Mouse (Mus musculus): ENCODE measurements around the gene Mest. TPM values are rescaled to one million over a fixed set of nuclear protein-coding genes. Genes with fewer than 3 reads are reported as not detected.

Gene Mest
- total RNA-seq, 2 experiments from 2014 or later: 149 to 191 TPM

GRCm38 (mm10) chr6:30703977-30704602 is 19.3 kb upstream of the Mest start:
- DNase-seq: no peak

DNA sequence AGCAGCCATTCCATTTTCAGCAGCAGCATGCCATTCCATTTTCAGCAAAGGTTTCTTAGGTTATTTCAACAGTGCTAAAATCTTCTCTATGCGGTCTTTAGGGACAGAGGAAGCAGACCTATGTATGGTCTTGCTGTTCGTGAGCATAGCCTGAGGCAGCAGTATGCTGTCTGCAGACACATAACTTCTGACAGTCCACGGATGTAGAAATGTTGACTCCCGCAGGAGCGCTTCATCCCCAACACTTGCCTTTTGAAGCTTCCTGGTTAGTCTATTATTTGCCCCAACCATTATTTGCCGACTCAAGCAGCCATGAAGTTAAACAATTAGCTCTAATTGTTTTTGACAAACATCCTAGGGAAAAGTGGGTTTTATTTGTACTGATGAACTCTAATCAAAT is 14.2 kb upstream of the Mest start:
- DNase-seq: no peak

DNA sequence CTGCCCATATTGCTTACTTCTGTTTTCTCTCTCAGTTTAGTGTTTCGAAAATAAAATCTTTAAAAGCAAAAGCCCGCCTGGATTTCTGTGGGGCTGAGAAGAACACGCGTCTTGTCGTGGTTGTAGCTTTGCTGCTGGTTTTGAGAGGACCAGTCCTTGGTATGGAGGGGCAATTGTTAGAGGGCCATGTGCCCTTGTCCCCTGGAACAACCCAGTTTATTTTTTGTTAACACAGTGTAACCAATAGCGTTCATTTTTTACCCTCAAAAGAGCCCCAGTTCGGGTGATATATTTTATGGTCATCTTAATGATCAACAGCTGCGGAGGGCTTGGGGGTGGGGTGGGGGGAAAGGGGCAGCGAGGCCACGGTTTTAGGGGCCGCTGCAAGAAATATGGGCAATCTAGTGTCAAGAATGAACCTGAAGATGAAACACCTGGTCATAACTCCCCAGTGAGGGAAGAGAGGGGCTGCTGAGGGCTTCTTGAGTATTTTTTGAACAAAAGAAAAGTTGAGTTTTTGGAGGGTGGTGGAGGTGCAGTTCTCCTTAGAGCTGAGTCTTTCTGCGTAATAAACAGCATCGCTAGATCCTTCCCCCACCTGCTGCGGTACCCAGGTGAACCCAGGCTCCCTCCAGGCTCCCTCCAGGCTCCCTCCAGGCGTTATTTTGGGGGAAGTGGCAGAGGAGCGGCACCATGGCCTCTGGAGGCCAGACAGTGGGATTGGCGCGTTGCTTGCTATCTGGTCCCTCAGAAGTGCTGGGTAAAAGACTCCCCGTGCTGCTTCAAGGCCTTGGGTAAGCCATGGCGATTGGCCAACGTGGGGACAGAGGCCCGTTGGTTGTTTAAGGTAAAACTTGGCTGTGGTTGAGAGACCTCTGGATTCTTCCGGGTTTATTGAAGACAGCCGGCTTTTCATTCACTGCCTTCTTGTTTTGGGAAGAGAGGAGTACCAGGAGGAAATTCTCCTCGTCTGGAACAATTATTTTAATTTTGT is 12.7 kb upstream of the Mest start:
- DNase-seq: peak; percentile 42

GRCm38 (mm10) chr6:30711365-30711763 is 12.0 kb upstream of the Mest start:
- no peak for DNase-seq

GRCm38 (mm10) chr6:30712484-30712883 is 10.9 kb upstream of the Mest start:
- no peak for DNase-seq

- DNase-seq: no peak
Observed at GRCm38 (mm10) chr6:30713455-30713854, 9.9 kb upstream of the Mest start.

DNA sequence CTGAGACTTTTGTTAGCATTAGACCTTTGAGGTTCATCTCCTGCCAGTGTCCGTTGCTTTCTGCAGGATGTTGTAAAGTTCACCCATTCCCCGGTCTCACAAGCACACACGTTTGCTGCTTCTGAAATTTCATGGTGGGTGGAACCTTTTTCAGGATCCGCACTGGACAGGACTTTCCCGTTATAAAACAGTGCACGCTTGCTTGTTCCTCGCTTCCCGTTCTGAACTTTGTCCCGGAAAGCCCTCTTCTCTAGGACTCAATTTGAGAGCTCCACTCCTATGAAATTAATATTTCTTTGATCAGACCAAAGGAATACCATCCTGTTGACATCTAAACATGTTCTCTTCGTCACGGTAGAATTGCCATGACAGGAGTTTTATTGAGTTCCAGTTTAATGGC is 9.5 kb upstream of the Mest start:
- no peak for DNase-seq

DNA sequence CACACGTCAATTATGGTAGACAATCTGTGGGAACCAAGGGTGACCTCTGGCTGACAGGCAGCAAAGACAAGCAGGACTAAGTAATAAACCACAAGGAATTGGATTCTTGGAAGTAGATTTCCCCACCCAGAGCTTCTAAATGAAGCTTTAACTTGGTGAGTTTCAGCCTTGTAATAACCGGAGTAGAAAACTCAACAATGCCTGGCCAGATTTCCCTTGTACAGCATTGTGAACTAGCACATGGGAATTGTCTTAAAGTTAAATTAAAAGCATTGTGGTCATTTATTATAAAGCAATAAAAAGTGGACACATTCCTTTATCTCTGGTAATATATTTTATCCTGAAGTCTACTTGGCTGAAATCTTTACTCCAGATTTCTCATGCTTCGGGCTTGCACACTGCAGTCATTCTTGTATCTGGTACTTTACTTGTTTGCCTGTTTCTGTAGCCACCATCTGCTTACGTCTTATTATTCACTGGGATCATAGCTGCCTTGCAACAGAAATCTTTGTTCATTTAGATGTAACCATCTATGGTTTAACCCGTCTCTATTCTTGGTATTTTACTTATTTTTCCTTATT is 8.4 kb upstream of the Mest start:
- no peak for DNase-seq

DNA sequence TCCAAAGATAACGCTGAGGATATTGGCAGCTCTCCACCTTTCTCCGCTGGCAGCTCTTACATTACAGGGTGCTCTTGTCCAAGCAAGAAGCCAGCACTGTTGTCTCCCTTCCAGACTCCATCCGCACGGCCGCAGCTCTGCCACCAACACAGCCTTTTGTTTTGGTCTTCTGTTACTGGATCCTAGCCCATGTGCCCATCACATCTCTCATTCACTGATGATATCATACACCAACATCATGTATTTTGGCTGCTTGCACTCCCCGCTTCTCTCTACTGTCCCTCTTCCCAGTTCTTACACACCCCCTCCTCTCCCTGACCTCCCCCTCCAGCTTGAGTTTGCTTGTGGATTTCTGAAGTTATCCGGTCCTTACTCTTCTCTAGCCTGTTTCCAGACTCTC is 6.6 kb upstream of the Mest start:
- DNase-seq: no peak

DNA sequence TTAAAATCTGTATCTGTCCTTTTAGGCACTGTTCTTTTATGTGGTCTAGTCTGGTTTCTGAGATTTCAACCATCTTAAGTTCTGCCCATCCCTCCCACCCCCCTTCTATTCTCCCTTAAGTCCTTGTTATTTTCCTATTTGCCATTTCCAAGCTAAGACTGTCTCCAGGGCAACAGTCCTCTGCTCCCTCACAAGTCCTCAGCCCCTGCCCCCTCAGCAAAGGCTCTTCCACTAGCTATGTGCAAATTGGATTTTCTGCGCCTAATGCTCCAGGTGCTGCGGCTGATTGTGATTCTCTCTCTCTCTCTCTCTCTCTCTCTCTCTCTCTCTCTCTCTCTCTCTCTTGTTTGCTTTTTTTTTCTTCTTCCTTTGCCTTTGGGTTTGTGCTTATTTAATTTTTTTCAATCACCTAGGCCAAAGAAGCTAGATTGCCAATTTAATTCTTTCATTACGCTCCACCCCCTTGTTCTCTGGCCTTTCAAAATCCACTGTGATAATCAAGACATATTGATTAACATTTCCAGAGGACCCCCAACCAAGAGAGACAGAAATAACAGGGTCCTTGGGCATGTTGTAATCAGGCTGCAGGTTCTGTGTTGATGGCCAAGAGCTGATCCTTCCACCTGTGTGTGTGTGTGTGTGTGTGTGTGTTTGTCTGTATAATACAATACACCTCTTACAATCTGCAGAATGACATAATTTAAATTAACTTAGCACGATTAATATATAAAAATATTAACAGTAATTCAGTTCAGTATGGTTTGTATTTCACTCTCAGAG is 772 bp upstream of the Mest start:
- DNase-seq: no peak

- no peak for DNase-seq
Observed at GRCm38 (mm10) chr6:30730301-30730971, 7.1 kb downstream of the Mest start.

DNA sequence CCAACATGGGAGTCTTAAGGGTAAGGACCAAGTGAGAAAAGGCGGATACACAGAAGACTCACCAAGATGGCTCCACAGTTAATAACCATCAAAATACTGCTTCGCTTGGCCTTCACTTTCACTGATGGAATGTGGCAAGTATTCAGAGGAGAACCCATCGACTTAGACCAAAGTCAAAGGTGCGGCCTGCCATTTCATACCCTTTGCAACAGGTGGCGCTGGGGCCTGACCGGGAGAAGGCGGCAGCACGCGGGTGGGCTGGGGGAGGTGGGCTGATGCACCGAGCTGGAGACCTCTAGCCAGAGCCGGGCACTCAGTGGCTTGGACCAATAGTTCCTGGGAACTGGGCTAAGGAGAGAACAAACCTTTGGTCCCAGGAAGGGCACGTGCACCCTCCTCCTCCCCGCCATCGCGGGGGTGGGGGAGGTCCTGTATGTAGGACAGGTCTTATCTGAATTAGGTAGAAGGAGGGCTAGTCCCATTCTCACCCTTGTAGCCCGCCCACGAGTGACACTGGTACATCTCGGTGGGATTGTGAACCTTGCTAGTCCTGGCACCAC is 9.3 kb downstream of the Mest start:
- no peak for DNase-seq

DNA sequence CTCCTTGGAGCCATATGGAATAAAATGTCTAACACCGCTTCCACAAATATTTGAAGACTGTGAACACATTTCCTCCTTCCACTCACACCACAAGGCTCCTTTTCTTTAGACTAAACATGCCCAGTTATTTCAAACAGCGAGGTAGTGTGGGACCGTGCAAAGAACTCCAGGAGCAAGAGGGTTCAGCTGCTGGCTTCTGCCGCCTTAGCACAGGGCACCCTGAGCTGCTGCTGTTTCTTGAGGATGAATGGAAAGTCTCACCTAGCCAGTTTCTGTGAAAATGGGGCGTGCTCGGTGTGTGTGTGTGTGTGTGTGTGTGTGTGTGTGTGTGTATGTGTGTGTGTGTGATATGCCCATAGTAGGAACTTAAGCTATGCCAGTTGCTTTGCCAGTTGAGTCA is 11.1 kb downstream of the Mest start:
- DNase-seq: no peak

- peak; percentile 27 for DNase-seq
Observed at GRCm38 (mm10) chr6:30734988-30735727, 11.8 kb downstream of the Mest start.

- peak; percentile 27 for DNase-seq
Observed at GRCm38 (mm10) chr6:30735728-30736371, 12.5 kb downstream of the Mest start.

DNA sequence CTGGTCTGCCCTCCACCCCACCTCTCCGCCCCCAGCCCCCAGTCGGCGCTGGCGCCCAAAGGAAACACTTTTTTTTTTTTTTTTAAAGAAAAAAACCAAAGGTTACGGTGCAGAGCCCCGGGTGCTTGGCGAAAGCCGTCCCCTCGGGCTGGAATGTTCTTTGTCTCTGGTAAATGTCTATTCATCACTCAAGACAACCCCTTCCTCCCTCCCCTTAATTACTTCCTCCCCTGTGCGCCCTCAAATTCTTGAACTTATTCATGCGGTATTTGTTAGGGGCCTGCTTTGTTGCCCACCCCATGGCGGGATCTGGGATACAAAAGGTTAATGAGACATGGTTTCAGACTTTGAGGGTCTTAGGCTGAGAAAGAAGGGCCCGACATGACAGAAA is 13.0 kb downstream of the Mest start:
- DNase-seq: peak; percentile 33

- DNase-seq: peak; percentile 88
Observed at GRCm38 (mm10) chr6:30736864-30737547, 13.7 kb downstream of the Mest start.

DNA sequence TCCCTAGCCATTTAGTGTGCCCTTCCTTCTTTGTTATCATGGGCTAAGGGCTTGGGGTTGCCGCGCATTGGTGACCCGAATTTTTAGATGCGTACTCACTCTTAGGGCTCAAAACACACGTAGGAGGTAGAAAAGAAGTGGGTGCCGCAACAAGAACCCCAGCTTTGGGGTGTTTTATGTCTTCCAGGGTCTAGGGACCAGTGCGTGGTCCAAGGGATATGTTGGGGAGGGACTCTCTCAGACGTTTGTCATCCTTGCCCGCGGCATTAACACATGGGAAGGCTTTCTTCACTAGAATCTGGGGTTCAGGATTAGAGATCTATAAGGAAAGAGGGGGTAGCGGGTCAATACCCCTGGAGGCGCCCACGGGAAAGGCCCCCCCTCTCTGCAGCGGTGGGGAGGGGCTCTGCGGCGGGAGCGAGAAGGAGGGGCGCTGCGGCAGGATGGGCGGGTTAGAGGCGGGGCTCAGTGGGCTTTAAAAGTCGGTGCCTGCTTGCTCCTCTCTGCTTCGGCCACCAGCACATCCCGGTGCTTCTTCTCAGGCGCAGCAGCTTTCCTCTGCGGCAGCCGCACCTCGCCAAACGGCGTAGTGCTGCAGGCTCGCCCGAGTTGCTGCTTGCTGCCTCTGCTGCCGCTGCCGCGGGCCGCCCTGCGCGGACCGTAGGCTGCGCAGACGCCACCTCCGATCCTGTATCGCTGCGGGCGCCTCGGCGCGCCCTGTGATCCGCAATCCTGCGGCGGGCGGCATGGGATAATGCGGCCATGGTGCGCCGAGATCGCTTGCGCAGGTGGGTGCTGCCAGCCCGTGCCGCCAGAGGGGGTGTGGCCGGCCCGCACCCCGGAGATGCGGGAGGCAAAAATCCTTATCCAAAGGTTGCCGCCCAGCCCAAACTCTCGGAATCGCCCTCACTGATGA is 14.5 kb downstream of the Mest start:
- peak; percentile 86 for DNase-seq

Measured in adrenal gland, postnatal 10 days (tissue).